Mouse (Mus musculus) stomach, embryonic 15.5 days (tissue): ENCODE measurements around the gene Cisd3. TPM values are rescaled to one million over a fixed set of nuclear protein-coding genes. Genes with fewer than 3 reads are reported as not detected.

ENCODE experiments used
- microRNA-seq: library from miRNA; unstranded; fragments of <30 nt; microRNA quantifications from one replicate; pipeline ENCODE4, GENCODE M21; 2016
- polyA plus RNA-seq: library from polyadenylated mRNA; unstranded; fragments of >200 nt; fragmentation: Nextera tagmentation; extraction: Ambion mirVana; gene quantifications from 2 replicates; pipeline ENCODE4 v1.2.1, GENCODE M21; 2015

The Cisd3 gene
- polyA plus RNA-seq, 1 experiment from 2014 or later = 37.2 TPM

Small RNA genes lying within 50 kb of the gene (microRNA-seq; reads per million reads assigned to microRNA genes)
- gene Gm24158 (not detected), gene Mir6927 (not detected)

Other genes starting within 250 kb of the Cisd3 start
- 0.71 and 0.89 TPM in 2 replicates for gene 4933428G20Rik, start 185.5 kb upstream of the Cisd3 start, polyA plus RNA-seq
- gene Srcin1, start 109.6 kb upstream of the Cisd3 start, polyA plus RNA-seq = 0.33 and 0.44 TPM in 2 replicates
- gene Epop, start 56.1 kb upstream of the Cisd3 start, polyA plus RNA-seq = 3.7 and 3.9 TPM in 2 replicates
- 2.2 TPM in 2 replicates for gene Mllt6, start 22.4 kb upstream of the Cisd3 start, polyA plus RNA-seq
- gene Pcgf2, start 14.7 kb downstream of the Cisd3 start, polyA plus RNA-seq = 12.1 and 13.6 TPM in 2 replicates
- gene Psmb3, start 17.6 kb downstream of the Cisd3 start, polyA plus RNA-seq = 396 and 424 TPM in 2 replicates
- gene Pip4k2b, start 58.9 kb downstream of the Cisd3 start, polyA plus RNA-seq = 1.4 and 1.5 TPM in 2 replicates
- 14.8 and 16.8 TPM in 2 replicates for gene Cwc25, start 80.7 kb downstream of the Cisd3 start, polyA plus RNA-seq
- gene 1700001P01Rik, start 90.1 kb downstream of the Cisd3 start, polyA plus RNA-seq = 0.37 and 0.60 TPM in 2 replicates
- gene Rpl23, start 96.6 kb downstream of the Cisd3 start, polyA plus RNA-seq = 502 and 526 TPM in 2 replicates
- gene Lasp1, start 113.2 kb downstream of the Cisd3 start, polyA plus RNA-seq = 112 and 122 TPM in 2 replicates
- gene B230217C12Rik, start 155.0 kb downstream of the Cisd3 start, polyA plus RNA-seq = 4.0 and 5.7 TPM in 2 replicates
- 0.52 and 0.65 TPM in 2 replicates for gene Fbxo47, start 198.3 kb downstream of the Cisd3 start, polyA plus RNA-seq